Mouse (Mus musculus) spleen, postnatal 36 days (tissue): Measurements from ENCODE around the gene Zdhhc15.
A peak's percentile ranks its signal among the peaks of the same experiment; 100 is the strongest.
"Not testable (repeated sequence)": the region's sequence is repeated elsewhere in the genome, so short reads cannot be mapped to it uniquely, and the experiment has no call there.

Experiments used
- DNase-seq, 2 experiments: peaks; one replicate each; pipeline ENCODE4 v3.0.0; 2022; ENCODE audit warnings: low spot score in 2 of 2, mixed read lengths in 1 of 2

The Zdhhc15 gene

DNA sequence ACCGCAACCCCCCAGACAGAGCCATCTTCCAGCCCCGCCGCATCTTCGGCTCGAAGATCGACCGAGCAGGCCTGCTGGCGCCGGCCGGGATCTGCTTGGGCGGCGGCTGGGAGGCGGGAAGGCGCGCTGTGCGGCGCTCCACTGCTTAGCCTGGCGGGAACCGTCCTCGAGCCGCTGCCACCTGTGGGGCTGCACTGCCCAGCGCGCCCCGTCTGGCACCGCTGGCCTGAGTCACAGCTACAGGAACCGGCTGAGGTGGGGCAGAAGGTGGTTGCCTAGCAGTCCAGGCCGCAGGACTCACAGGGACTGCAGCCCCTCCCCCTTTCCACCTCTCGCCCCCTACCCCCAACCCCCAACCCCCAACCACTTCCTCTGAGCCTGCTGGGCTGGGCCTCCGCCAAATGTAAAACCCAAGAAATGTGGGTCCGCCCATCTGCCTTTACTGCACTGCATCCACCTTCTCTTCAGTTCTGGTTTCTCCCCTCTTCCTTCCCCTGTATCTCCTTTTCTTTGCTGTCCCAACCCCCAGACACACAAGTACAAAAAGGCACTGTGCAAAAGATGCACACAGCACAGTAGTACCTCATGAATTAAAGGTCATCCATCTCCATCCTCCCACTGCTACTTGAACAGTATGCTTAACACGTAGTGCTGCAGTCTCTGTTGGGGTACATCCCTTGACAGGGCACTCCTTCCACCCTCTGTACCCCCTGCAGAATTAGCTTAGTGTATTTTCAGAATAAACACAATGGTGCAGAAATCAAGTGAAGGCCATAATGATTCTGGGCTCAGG is at the start of gene Zdhhc15:
Zdhhc15 (minus strand) TSS at position 308 of the 793 bp plus-strand sequence.
- peak; percentile 31 to 40 for DNase-seq

DNA sequence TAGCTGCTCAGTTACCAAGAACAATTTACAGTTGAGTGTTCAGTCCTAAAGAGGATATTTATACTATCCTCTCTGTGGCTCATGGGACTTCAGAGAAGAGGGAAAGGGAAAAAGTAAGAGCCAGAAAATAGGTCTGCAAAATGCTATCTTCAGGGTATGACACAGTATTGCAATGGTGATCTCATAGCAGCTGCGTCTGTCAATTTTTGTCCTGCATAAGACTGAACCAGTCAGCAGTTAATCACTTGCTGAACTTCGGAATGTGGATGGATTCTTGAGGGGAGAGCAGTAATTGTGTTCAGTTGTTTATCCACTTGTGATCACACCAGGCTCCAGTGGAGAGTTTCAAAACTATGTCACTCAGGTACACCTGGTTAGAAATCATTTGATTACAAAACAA is 37.1 kb upstream of the Zdhhc15 start:
- no peak for DNase-seq

DNA sequence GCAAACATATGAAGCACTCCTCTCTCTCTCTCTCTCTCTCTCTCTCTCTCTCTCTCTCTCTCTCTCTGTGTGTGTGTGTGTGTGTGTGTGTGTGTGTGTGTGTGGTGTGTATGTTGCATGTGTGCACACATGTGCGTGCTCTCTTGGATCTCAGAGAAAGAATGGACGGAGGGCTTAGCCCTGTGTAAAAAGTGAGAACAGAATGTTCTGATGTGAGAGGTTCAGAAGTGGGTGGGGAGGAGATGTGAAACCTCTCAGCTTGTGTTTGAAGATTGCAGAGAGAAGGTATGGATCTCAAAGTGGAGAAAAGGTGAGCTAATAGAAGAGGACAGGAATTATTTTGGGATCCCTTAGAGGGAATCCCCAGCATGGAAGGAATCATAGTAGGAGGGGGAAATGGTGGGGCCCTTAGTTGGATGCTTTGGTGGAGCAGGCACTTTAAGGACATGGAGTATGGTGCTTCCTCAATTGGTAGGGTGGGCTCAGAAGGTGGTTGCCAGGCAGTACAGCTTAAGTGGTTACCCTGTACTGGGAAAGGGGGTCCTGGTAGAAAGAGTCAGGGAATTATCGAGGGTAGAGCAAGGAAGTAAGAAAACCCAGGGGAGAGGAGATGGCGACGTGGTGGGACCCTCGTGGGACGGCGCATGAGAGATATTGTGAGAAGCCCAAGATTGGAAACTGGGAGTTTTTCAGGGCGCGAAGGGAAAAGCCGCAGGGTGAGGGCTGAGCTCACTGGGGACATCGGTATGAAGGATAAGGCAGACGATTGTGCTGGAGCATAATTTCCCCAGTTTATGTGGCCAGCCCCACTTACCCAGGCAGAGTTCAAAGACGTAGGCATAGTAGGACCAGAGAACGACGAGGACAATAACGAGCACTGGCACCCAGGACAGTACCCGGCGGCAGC is 761 bp downstream of the Zdhhc15 start:
- DNase-seq: no peak

DNA sequence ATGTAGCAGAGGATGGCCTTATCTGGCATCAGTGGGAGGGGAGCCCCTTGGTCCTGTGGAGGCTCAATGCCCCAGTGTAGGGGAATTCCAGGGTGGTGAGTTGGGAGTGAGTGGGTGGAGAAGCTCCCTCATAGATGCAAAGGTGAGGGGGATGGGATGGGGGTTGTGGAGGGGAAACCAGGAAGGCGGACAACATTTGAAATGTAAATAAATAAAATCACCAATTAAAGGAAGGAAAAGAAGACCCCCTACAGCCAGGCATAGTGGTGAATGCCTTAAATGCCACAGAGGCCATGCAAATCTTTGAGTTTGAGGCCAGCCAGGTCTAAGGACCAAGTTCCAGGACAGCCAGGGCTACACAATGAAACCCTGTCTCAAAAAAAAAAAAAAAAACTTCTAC is 13.9 kb downstream of the Zdhhc15 start:
- DNase-seq: no peak

DNA sequence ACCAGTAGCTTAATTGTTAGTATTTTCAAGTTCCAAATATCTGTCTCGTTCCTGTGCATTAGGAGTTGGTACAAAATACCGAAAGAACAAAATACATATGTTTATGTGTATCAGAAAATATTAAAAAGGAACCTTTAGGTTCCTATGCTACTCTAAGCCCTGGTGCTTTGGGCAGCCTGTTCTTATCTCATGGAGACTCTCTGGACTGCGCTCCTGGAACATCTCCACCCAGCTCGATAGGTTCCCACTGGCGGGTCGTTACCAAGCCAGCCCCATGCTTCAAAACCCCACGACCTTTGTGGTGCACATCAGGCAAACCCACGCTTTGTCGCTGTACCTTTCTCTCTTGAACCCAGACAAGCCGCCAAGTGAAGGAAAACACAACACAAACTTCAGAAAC is 58.3 kb downstream of the Zdhhc15 start:
- DNase-seq: no peak

DNA sequence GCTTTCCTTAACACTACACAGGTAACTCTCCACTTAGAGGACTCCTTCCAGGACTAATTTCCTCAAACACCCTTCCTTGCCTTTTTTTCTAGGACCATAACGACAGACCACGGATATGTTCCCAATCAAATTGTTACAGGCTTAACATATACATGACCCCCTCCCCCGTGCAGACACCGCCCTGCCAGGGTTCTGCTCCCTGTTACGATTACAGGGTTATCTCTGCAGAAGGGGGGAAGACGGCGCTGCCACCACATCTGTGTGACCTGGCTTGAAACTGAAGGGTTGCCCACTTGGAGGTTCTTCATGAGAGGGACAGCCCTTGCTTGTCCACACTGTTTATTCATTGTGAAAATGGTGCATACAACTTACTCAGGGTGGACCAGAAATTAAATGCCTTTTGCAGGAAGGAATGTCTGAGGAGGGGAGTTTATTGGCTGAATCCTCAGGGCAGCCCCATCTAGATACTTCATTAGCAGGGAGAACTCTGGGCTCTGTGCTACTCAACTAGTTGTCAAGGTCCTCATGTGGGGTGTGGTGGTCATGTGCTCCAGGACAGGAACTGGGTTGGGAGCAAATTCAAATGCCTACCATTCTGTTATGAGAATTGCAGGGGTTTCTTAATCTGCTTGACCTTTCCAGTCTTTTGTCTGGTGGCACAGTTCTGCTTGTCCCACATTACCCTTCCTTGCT is 67.0 kb downstream of the Zdhhc15 start:
- not testable (repeated sequence) for DNase-seq

DNA sequence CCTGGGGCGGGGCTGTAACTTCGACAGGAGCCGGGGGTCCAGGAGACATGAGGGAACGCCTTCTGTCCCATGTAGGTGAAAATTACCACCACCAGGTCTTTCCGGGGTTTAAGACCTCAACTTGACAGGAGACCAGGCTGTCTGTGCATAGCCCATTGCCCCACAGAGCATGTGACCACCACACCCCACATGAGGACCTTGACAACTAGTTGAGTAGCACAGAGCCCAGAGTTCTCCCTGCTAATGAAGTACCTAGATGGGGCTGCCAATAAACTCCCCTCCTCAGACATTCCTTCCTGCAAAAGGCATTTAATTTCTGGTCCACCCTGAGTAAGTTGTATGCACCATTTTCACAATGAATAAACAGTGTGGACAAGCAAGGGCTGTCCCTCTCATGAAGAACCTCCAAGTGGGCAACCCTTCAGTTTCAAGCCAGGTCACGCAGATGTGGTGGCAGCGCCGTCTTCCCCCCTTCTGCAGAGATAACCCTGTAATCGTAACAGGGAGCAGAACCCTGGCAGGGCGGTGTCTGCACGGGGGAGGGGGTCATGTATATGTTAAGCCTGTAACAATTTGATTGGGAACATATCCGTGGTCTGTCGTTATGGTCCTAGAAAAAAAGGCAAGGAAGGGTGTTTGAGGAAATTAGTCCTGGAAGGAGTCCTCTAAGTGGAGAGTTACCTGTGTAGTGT is 68.5 kb downstream of the Zdhhc15 start:
- not testable (repeated sequence) for DNase-seq

DNA sequence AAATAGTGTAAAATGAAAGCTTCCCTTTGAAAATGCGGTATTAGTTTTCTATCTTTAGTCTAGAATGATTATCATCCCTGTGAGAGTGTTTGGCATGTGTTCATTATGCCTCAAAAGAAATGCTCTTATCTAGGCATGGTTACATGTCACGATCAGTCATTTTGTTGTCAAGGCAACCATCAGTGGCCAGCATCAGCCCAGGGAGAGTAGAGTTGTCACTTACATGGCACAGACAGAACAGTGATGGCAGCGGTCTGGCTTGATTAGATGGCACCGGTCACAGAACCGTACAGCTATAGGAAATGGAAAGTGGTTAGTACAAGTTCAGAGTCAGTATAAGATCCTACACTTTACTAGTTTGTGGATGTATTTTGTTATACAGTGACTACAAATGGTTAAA is 96.9 kb downstream of the Zdhhc15 start:
- DNase-seq: no peak

DNA sequence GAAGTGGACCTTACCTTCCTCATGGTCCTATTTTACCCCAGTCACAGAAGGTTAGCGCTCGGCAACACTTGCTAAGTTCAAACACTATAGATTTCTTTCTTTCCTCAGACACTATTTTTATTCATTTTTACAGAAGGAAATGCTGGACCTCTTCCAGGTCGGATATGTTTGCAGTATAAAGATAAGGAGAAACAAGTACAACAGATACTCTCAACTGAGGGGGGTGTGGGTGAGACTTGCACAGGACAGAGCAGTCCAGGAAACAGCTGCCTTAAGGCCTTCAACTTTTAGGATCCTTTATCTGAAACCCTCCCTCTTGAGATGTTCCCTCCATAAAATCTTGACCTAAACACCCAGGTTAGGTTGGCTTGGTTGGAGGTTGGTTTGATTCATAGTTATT is 103.4 kb downstream of the Zdhhc15 start:
- DNase-seq: peak in 1 of 2 experiments; percentile 15

DNA sequence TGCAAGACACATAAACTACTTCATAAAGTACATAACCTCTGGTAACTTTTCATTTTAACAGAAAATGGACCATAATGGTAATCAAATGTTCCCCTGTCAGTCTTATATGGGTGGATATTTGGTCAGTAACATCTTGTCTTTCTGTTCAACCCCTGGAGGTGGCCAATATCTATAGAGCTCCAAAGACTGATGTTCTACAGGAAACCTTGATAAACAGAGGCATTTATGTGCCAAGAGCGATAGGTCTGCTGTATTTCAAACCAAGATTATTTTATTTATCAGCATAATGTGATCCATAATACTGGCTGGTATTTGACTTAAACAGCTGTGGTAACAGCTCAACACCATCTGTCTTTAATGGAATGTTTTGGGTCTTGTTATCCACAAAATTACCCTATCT is 125.6 kb downstream of the Zdhhc15 start:
- DNase-seq: peak in 1 of 2 experiments; percentile 1

DNA sequence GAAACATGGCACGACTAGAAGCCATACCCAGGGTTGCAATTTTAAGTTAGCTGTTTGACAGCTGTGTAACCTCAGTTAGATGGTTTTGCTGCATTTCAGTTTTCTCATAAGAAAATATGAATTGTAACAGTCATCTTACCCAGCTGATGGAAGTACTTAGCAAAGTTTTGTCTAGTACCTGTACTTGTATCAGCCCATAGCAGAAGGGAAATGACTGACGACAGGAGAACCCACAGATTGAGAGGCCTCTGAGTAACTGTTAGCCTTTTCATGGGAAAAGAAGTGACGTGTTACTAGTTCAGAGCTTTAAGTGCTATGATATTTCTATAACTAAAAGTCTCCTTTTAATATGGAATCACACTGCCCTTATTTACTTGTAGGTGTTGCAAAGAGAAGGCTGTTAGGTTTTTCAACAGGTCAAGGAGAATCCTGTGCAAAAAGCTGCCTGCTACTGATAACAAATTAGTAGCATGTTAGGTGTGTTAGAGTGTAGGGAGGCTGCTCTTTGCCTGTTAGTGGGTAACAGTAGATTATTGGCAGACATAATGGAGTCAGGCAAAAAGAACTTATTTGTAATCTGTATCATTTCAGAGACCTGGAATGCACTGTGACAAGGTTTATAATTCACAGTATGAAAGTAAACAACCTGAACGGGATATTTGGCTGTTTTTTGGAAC is 126.8 kb downstream of the Zdhhc15 start:
- DNase-seq: peak in 1 of 2 experiments; percentile 1

DNA sequence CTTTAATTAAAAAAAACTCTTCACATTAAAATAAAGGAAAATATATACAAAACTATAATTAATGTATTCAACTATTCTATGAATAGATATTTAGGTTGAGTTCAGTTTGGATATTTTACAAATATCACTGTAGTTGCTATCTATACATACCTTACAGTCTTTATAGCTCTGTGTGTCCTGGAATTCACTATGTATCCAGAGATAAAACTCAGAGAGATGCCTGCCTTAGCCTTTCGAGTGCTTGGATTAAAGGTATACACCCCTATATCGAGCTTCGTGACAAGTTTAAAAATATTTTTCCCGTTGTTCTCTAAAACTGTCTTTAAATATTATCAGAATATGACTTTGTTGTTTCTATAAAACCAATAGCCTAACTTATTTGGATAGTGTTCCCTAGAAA is 128.2 kb downstream of the Zdhhc15 start:
- DNase-seq: no peak

DNA sequence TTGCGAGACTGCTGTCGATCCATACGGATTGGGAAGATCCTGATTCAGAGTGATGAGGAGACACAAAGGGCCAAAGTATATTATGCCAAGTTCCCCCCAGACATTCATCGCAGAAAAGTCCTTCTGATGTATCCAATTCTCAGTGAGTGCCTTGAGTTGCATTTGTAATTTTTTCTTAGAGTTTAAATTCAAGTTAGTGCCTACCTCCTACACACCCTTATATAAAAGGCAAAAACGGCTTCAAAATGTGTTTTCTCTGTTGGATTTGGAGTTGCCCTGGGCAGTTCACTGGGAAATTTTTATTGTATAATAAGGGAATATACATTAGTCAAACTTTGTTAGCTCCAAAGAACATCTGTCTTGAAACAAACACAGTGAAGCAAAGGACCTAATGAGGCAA is 169.1 kb downstream of the Zdhhc15 start:
- DNase-seq: no peak

DNA sequence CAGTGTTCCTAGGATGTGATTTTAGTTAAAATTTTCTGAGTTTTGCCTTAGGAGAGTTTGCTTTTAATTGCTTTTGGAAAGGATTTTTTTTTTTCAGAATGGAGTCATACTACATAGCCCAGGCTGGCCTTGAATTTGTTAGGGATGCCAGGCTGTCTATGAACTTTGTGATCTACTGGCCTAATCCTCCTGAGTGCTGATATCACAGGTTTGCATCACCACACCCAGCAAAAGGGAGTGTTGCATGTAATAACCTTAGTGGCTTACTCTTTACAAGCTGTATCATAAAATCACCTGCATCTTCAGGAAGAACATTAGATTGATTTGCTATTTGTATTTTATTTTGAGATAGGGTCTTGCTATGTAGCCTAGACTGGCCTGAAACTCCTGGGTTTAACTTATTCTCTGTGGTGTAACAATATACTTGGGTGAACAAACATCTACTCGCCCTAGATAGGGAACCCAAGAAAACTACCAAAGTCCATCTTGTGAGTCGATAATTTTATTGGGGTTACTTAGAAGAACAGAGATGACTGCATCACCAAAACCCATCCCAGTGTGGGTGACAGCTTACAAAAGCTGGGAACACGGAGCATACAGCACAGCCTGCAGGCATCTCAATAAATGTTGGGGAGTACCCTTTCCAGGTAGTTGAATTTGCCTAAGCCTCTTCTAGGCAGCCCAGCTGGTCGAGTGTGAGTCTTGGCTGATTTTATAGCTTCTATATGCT is 181.1 kb downstream of the Zdhhc15 start:
- no peak for DNase-seq

DNA sequence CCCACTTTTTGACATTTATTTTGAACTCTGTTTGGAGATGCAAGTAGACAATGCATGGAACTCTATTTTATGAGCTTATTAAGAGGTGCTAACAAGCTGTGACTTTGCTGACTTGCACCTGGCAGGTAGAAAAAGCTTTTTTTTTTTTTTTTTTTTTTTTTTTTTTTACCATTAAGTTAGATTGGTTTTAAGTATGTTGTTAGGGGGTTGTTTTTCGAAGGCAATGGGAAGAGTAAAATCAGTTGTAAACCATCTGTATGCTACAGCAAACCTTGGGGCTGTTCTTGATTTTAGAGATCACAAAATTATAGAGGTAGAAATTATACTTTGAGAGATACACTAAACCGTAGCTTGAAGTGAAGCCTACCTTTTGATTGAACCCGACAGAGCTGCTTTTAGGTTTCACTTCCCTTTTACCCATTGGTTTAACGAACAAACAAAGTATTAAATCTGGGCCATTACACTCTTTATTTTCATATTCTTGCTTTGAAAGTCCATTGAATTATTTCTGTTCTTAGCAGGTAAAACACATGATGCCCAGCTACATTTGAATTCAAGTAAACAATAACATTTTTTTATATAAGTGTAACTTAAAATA is 181.9 kb downstream of the Zdhhc15 start:
- DNase-seq: peak; percentile 3 to 22

DNA sequence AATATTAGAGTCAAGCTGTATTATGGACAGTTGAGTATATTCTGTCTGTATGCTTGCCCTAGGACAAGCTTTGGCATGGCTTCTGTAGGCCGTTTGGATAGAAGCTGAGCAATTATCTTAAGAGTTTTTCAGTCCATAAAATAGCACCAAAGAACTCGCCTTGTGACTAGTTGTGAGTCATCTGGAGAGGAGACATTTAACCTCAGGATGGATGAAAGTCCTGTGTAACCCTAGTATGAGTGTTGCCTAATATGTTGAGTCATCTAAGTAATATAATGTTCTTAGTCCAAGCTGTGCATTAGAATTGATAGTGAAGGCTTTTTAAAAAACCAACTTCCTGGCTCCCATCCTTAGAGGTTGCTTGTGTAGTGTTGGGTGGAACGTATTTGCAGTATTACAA is 182.8 kb downstream of the Zdhhc15 start:
- DNase-seq: no peak
